13 mouse cellular contexts compared by ENCODE assay signal in genomic region chr4:131304361-131304777, GRCm38 (mm10).
DNase-seq lines count a peak whose midpoint lies in the region; TF ChIP-seq lines count a peak whose summit lies in the region.
"Had no signal": no experiment of that assay in that cellular context is flagged by ENCODE, and none has a peak within 500 bp of the region (broad histone marks: within the 10 kb centered on the region; RNA-seq: fewer than 3 reads in every experiment).

No protein-coding gene starts in this region.

- H3K4me3 ChIP-seq in kidney, adult 2 months (ENCODE audit: insufficient read depth, low read depth, low read length), result no peak overlapping the region
- H3K4me3 ChIP-seq: embryonic facial prominence, embryonic 10.5 days; neural tube, embryonic 15.5 days had no signal

- no peak for TF ChIP-seq POLR2A in kidney, adult 2 months (IDR thresholded peaks at IDR 0.05; ENCODE audit: low read depth, low read length)

- no peaks in the 10 kb centered on the region for H3K27me3 ChIP-seq in kidney, adult 2 months (replicated peaks; ENCODE audit: control insufficient read depth, insufficient read depth, low read length)
- H3K27me3 ChIP-seq: neural tube, embryonic 15.5 days had no signal

- WGBS in kidney, adult 2 months, result 62% methylated on average over 12 of the region's 12 CpGs

- TF ChIP-seq CTCF in kidney, adult 2 months (conservative IDR thresholded peaks at IDR 0.05; ENCODE audit: insufficient read depth, insufficient read length, low read depth, low read length), result no peak

- H3K4me1 ChIP-seq in kidney, adult 2 months (ENCODE audit: control insufficient read depth, insufficient read depth, low read length), result no peaks in the 10 kb centered on the region

- no peaks in the 10 kb centered on the region for H3K36me3 ChIP-seq in kidney, adult 2 months (ENCODE audit: control insufficient read depth, insufficient read depth, low read length)
- H3K36me3 ChIP-seq: embryonic facial prominence, embryonic 10.5 days; neural tube, embryonic 15.5 days had no signal

- DNase-seq in kidney, adult 2 months, result peak; percentile 20
- no peak for DNase-seq in kidney, adult 11 months
- peak; percentile 21 to 22 for DNase-seq in frontal cortex, postnatal 25 days (ENCODE audit: low spot score in 2 of 2)
- peak; percentile 23 to 31 for DNase-seq in layer of hippocampus, postnatal 10 days (ENCODE audit: low spot score in 2 of 2)
- DNase-seq in right cerebral cortex, adult 2 months (ENCODE audit: low spot score in 2 of 2), result peak; percentile 78
- no peak for DNase-seq in yolk sac, embryonic 10.5 days (ENCODE audit: low spot score)
- DNase-seq in thymus, postnatal 0 days (ENCODE audit: low spot score), result no peak
- DNase-seq in thymus, postnatal 14 days, result no peak
- DNase-seq: cerebellum, adult 11-12 months; liver had no signal

- H3K27ac ChIP-seq in kidney, adult 2 months (ENCODE audit: insufficient read depth, low read depth, low read length), result no peak overlapping the region
- H3K27ac ChIP-seq: embryonic facial prominence, embryonic 10.5 days; kidney, postnatal 0 days; neural tube, embryonic 15.5 days had no signal

Comparison
In these comparisons a context has a peak if more than half of its experiments do, and no peak if none do; other contexts are left out.
1. DNase-seq: peak in kidney, adult 2 months (single experiment), frontal cortex, postnatal 25 days (2 of 2), layer of hippocampus, postnatal 10 days (2 of 2) and right cerebral cortex, adult 2 months (2 of 2); none in kidney, adult 11 months (single experiment), yolk sac, embryonic 10.5 days (single experiment), thymus, postnatal 0 days (single experiment) and thymus, postnatal 14 days (single experiment).